Mouse (Mus musculus): ENCODE data around the gene Opcml. TPM values are rescaled to one million over a fixed set of nuclear protein-coding genes. Genes with fewer than 3 reads are reported as not detected.

The Opcml gene
- polyA plus RNA-seq, 1 experiment from 2014 or later: 10.1 TPM

DNA sequence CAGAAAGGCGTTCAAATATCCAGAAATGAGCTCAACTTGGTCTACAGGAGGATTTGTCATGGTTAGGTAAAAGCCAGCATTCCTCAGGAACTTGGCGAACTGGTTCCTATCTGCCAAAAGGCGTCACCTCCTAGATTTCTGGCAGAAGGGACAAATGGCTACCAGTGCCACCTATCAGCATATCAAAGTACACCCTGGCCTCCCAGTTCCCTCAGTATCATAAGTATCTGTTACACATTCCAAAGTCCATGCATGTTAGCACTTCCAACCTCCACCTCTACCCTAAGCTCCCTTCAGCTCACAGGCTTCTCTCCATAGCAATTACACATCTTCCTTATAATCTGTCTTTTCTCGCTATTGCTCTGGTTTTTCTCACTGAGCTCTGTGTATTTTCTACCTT is 993.3 kb downstream of the Opcml start:
- H3K9ac ChIP-seq (ENCODE audit: low read length): no peak overlapping the region
- H3K4me1 ChIP-seq (replicated peaks; ENCODE audit: control insufficient read depth, insufficient read depth, low read length): no peaks in the 10 kb centered on the region
- 34% methylated on average over 4 of the region's 4 CpGs for WGBS
- no peak overlapping the region for H3K4me3 ChIP-seq (ENCODE audit: low read length)
- no peak for ATAC-seq (ENCODE audit: low read depth)
- no peaks in the 10 kb centered on the region for H3K36me3 ChIP-seq (ENCODE audit: control insufficient read depth, insufficient read depth, low read length)
- no peaks in the 10 kb centered on the region for H3K27me3 ChIP-seq (ENCODE audit: control insufficient read depth, insufficient read depth, low read depth, low read length)
- no peak overlapping the region for H3K27ac ChIP-seq (ENCODE audit: low read length)
- H3K4me2 ChIP-seq (ENCODE audit: low read depth, low read length): no peak overlapping the region
- H3K9me3 ChIP-seq (ENCODE audit: control insufficient read depth, low read length): no peaks in the 10 kb centered on the region

DNA sequence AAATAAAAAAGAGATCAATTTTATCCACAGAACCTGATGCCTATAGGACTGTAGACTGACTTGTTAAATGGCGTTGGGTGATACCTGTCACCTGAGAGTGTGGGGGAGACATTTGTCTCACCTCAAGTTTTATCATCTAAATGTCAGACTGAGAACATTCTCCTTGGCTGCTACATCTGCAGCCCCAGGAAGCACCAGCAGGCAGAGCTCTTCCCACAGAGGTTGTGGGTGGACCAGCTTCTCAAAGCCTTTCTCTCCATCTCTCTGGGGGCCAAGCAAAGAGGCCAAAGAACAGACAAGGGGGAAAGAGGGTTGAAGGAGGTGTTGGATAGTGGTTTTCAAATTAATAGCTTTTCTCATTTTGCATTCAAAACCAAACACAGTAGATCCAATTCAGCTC is 998.9 kb downstream of the Opcml start:
- Histone ChIP-seq H3K36me3 (ENCODE audit: control insufficient read depth, insufficient read depth, low read length) (no peaks in the 10 kb centered on the region), H3K4me1 (replicated peaks; ENCODE audit: control insufficient read depth, insufficient read depth, low read length) (no peaks in the 10 kb centered on the region), H3K27me3 (ENCODE audit: control insufficient read depth, insufficient read depth, low read depth, low read length) (no peaks in the 10 kb centered on the region), H3K9me3 (ENCODE audit: control insufficient read depth, low read length) (no peaks in the 10 kb centered on the region), H3K9ac (ENCODE audit: low read length) (no peak overlapping the region), H3K4me2 (ENCODE audit: low read depth, low read length) (no peak overlapping the region), H3K4me3 (ENCODE audit: low read length) (no peak overlapping the region), H3K27ac (ENCODE audit: low read length) (no peak overlapping the region)
- no peak for ATAC-seq (ENCODE audit: low read depth)
- 53% methylated on average over 1 of the region's 1 CpGs for WGBS

GRCm38 (mm10) chr9:28800100-28800499 is 1009.5 kb downstream of the Opcml start:
- 17% methylated on average over 2 of the region's 2 CpGs for WGBS
- Histone ChIP-seq H3K36me3 (ENCODE audit: control insufficient read depth, insufficient read depth, low read length) (no peaks in the 10 kb centered on the region), H3K27ac (ENCODE audit: low read length) (no peak overlapping the region), H3K4me3 (ENCODE audit: low read length) (no peak overlapping the region), H3K4me1 (replicated peaks; ENCODE audit: control insufficient read depth, insufficient read depth, low read length) (no peaks in the 10 kb centered on the region), H3K9ac (ENCODE audit: low read length) (no peak overlapping the region), H3K27me3 (ENCODE audit: control insufficient read depth, insufficient read depth, low read depth, low read length) (no peaks in the 10 kb centered on the region), H3K4me2 (ENCODE audit: low read depth, low read length) (no peak overlapping the region), H3K9me3 (ENCODE audit: control insufficient read depth, low read length) (no peaks in the 10 kb centered on the region)
- ATAC-seq (ENCODE audit: low read depth): no peak

GRCm38 (mm10) chr9:28806666-28807065 is 1016.1 kb downstream of the Opcml start:
- Histone ChIP-seq H3K4me1 (replicated peaks; ENCODE audit: control insufficient read depth, insufficient read depth, low read length) (no peaks in the 10 kb centered on the region), H3K9ac (ENCODE audit: low read length) (no peak overlapping the region), H3K36me3 (ENCODE audit: control insufficient read depth, insufficient read depth, low read length) (no peaks in the 10 kb centered on the region), H3K27ac (ENCODE audit: low read length) (no peak overlapping the region), H3K27me3 (ENCODE audit: control insufficient read depth, insufficient read depth, low read depth, low read length) (no peaks in the 10 kb centered on the region), H3K9me3 (ENCODE audit: control insufficient read depth, low read length) (no peaks in the 10 kb centered on the region), H3K4me2 (ENCODE audit: low read depth, low read length) (no peak overlapping the region), H3K4me3 (ENCODE audit: low read length) (no peak overlapping the region)
- no peak for ATAC-seq (ENCODE audit: low read depth)

GRCm38 (mm10) chr9:28822060-28822459 is 1031.5 kb downstream of the Opcml start:
- Histone ChIP-seq H3K4me1 (replicated peaks; ENCODE audit: control insufficient read depth, insufficient read depth, low read length) (no peaks in the 10 kb centered on the region), H3K27ac (ENCODE audit: low read length) (no peak overlapping the region), H3K4me2 (ENCODE audit: low read depth, low read length) (no peak overlapping the region), H3K27me3 (ENCODE audit: control insufficient read depth, insufficient read depth, low read depth, low read length) (no peaks in the 10 kb centered on the region), H3K4me3 (ENCODE audit: low read length) (no peak overlapping the region), H3K36me3 (ENCODE audit: control insufficient read depth, insufficient read depth, low read length) (no peaks in the 10 kb centered on the region), H3K9ac (ENCODE audit: low read length) (no peak overlapping the region), H3K9me3 (ENCODE audit: control insufficient read depth, low read length) (no peaks in the 10 kb centered on the region)
- ATAC-seq (ENCODE audit: low read depth): no peak
- 88% methylated on average over 3 of the region's 3 CpGs for WGBS

DNA sequence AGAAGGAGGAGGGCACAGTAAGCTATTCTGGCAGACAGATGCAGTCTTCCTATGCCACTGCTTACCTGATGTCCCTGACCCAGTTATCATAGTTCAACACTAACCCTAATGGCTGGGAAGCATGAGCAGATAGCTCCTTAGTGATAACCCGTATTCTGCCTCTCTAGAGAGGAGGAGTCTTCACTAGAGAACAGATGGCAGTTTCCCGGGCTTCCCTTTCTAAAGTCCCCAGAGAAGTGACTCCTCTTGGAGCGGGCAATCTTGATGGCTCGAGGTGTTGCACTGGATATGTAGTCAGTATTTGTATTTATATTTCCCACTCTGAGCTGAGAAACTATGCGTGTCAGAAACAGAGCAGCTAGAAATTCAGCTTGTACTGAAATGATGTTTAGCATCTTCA is 1031.9 kb downstream of the Opcml start:
- no peaks in the 10 kb centered on the region for H3K27me3 ChIP-seq (ENCODE audit: control insufficient read depth, insufficient read depth, low read depth, low read length)
- no peaks in the 10 kb centered on the region for H3K4me1 ChIP-seq (replicated peaks; ENCODE audit: control insufficient read depth, insufficient read depth, low read length)
- H3K36me3 ChIP-seq (ENCODE audit: control insufficient read depth, insufficient read depth, low read length): no peaks in the 10 kb centered on the region
- H3K27ac ChIP-seq (ENCODE audit: low read length): no peak overlapping the region
- no peak overlapping the region for H3K4me3 ChIP-seq (ENCODE audit: low read length)
- H3K4me2 ChIP-seq (ENCODE audit: low read depth, low read length): no peak overlapping the region
- H3K9ac ChIP-seq (ENCODE audit: low read length): no peak overlapping the region
- H3K9me3 ChIP-seq (ENCODE audit: control insufficient read depth, low read length): no peaks in the 10 kb centered on the region
- 64% methylated on average over 5 of the region's 5 CpGs for WGBS
- no peak for ATAC-seq (ENCODE audit: low read depth)

DNA sequence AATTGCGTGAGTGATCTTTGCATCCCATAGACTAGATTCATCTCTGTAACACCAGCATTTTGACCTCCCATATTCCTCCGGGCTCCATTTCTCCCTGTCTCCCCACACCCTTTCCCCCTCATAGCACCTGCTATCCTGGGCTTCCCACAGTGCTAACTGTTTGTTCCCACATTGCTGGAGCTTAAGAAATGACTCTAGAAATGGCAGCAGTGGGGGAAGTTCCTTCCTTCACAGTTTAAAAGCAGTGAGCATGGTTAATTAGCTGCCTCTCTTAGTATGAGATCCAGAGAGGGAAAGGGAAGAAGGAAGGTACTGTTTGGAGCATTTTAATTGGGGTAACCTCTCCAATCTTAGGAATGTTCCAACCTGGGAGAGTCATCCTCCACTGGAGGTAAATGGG is 1035.2 kb downstream of the Opcml start:
- 82% methylated on average over 2 of the region's 2 CpGs for WGBS
- no peaks in the 10 kb centered on the region for H3K27me3 ChIP-seq (ENCODE audit: control insufficient read depth, insufficient read depth, low read depth, low read length)
- H3K4me2 ChIP-seq (ENCODE audit: low read depth, low read length): no peak overlapping the region
- no peak overlapping the region for H3K9ac ChIP-seq (ENCODE audit: low read length)
- H3K36me3 ChIP-seq (ENCODE audit: control insufficient read depth, insufficient read depth, low read length): no peaks in the 10 kb centered on the region
- ATAC-seq (ENCODE audit: low read depth): no peak
- no peaks in the 10 kb centered on the region for H3K9me3 ChIP-seq (ENCODE audit: control insufficient read depth, low read length)
- H3K27ac ChIP-seq (ENCODE audit: low read length): no peak overlapping the region
- no peak overlapping the region for H3K4me3 ChIP-seq (ENCODE audit: low read length)
- no peaks in the 10 kb centered on the region for H3K4me1 ChIP-seq (replicated peaks; ENCODE audit: control insufficient read depth, insufficient read depth, low read length)

GRCm38 (mm10) chr9:28845961-28846570 is 1055.5 kb downstream of the Opcml start:
- H3K9ac ChIP-seq (ENCODE audit: low read length): no peak overlapping the region
- WGBS: 61% methylated on average over 2 of the region's 2 CpGs
- no peaks in the 10 kb centered on the region for H3K9me3 ChIP-seq (ENCODE audit: control insufficient read depth, low read length)

GRCm38 (mm10) chr9:28855826-28856225 is 1065.3 kb downstream of the Opcml start:
- no peak overlapping the region for H3K4me3 ChIP-seq (ENCODE audit: low read length)
- H3K4me1 ChIP-seq (replicated peaks; ENCODE audit: control insufficient read depth, insufficient read depth, low read length): no peaks in the 10 kb centered on the region
- ATAC-seq (ENCODE audit: low read depth): no peak

More at GRCm38 (mm10) chr9:28845961-28846570, 1055.5 kb downstream of the Opcml start:
- no peak overlapping the region for H3K4me3 ChIP-seq (ENCODE audit: low read length)
- no peak overlapping the region for H3K4me2 ChIP-seq (ENCODE audit: low read depth, low read length)
- H3K4me1 ChIP-seq (replicated peaks; ENCODE audit: control insufficient read depth, insufficient read depth, low read length): no peaks in the 10 kb centered on the region
- no peaks in the 10 kb centered on the region for H3K36me3 ChIP-seq (ENCODE audit: control insufficient read depth, insufficient read depth, low read length)
- no peak for ATAC-seq (ENCODE audit: low read depth)
- H3K27me3 ChIP-seq (ENCODE audit: control insufficient read depth, insufficient read depth, low read depth, low read length): no peaks in the 10 kb centered on the region
- no peak overlapping the region for H3K27ac ChIP-seq (ENCODE audit: low read length)

GRCm38 (mm10) chr9:28861983-28862382 is 1071.4 kb downstream of the Opcml start:
- Histone ChIP-seq H3K4me1 (replicated peaks; ENCODE audit: control insufficient read depth, insufficient read depth, low read length) (no peaks in the 10 kb centered on the region), H3K9me3 (ENCODE audit: control insufficient read depth, low read length) (no peaks in the 10 kb centered on the region), H3K27me3 (ENCODE audit: control insufficient read depth, insufficient read depth, low read depth, low read length) (no peaks in the 10 kb centered on the region), H3K4me3 (ENCODE audit: low read length) (no peak overlapping the region), H3K4me2 (ENCODE audit: low read depth, low read length) (no peak overlapping the region), H3K9ac (ENCODE audit: low read length) (no peak overlapping the region), H3K27ac (ENCODE audit: low read length) (no peak overlapping the region), H3K36me3 (ENCODE audit: control insufficient read depth, insufficient read depth, low read length) (no peaks in the 10 kb centered on the region)
- 48% methylated on average over 4 of the region's 4 CpGs for whole genome bisulfite sequencing
- ATAC-seq (ENCODE audit: low read depth): no peak

More at GRCm38 (mm10) chr9:28855826-28856225, 1065.3 kb downstream of the Opcml start:
- H3K9me3 ChIP-seq (ENCODE audit: control insufficient read depth, low read length): no peaks in the 10 kb centered on the region
- H3K27ac ChIP-seq (ENCODE audit: low read length): no peak overlapping the region
- no peak overlapping the region for H3K4me2 ChIP-seq (ENCODE audit: low read depth, low read length)
- WGBS: 65% methylated on average over 7 of the region's 7 CpGs
- no peaks in the 10 kb centered on the region for H3K36me3 ChIP-seq (ENCODE audit: control insufficient read depth, insufficient read depth, low read length)
- H3K9ac ChIP-seq (ENCODE audit: low read length): no peak overlapping the region
- H3K27me3 ChIP-seq (ENCODE audit: control insufficient read depth, insufficient read depth, low read depth, low read length): no peaks in the 10 kb centered on the region

Data from lung, embryonic 16.5 days (tissue).